Mouse (Mus musculus): Measurements from ENCODE around the gene Olfr1253. TPM values are rescaled to one million over a fixed set of nuclear protein-coding genes. Genes with fewer than 3 reads are reported as not detected.

The Olfr1253 gene
- polyA plus RNA-seq (2015; fragmentation: Nextera tagmentation; extraction: Ambion mirVana), result not detected in 2 replicates

DNA sequence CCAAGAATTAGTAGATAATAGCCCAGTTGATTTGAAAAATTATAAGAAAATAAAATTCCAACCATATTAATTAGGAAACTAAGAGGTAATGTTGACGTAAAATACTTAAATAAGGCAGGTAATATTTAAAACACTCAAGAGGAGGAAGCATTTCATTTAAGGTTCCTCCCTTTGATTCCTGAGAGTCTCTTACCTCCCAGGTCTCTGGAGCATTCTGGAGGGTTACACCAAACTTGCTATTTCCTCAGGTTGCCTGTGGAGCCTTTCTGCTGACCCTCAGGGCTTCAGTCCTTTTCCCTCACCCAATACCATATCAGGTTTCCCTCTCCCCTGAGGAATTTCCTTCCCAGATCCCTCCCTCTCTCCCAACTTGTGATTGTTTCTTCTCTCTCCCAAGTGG, at the start of gene Olfr1253:
Gene Olfr1253 (minus strand): TSS at position 101 of the 400 bp plus-strand sequence.
- Histone ChIP-seq H3K9ac (replicated peaks; ENCODE audit: low read length) (no peak within 1 kb of the TSS), H3K27me3 (ENCODE audit: insufficient read depth, low read length) (no peaks in the 10 kb centered on the region), H3K27ac (ENCODE audit: low read length) (no peak within 1 kb of the TSS), H3K4me2 (replicated peaks; ENCODE audit: low read depth, low read length) (no peak within 1 kb of the TSS), H3K9me3 (ENCODE audit: low read length) (no peaks in the 10 kb centered on the region), H3K36me3 (ENCODE audit: insufficient read depth, low read length) (no peaks in the 10 kb centered on the region), H3K4me1 (ENCODE audit: insufficient read depth, low read length) (no peaks in the 10 kb centered on the region), H3K4me3 (ENCODE audit: low read length) (no peak within 1 kb of the TSS)
- 88% methylated on average over 1 of the region's 1 CpGs for WGBS
- ATAC-seq (ENCODE audit: low FRiP score, low TSS enrichment), result no peak

DNA sequence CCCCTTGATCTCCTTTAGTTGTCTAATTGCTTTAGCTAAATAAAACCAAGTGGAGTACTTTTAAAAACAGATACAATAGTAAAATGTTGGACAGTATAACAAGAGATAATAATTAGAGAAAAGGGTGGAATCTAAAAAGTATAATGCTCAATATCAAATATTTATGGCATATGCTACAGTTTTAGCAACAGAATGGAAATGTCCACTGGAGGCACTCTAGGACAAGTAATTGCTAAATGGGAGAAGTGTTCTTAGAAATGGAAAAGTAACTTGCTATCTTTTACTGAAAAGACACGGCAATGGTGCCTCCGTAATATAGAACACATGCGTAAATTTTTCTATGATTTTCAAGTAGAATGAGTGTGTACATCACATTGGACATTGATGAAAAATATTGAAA, 42.7 kb upstream of the Olfr1253 start:
- Histone ChIP-seq H3K36me3 (ENCODE audit: insufficient read depth, low read length) (no peaks in the 10 kb centered on the region), H3K27me3 (ENCODE audit: insufficient read depth, low read length) (no peaks in the 10 kb centered on the region), H3K9me3 (ENCODE audit: low read length) (no peaks in the 10 kb centered on the region), H3K4me3 (ENCODE audit: low read length) (no peak overlapping the region), H3K4me2 (replicated peaks; ENCODE audit: low read depth, low read length) (no peak overlapping the region), H3K27ac (ENCODE audit: low read length) (no peak overlapping the region), H3K4me1 (ENCODE audit: insufficient read depth, low read length) (no peaks in the 10 kb centered on the region), H3K9ac (replicated peaks; ENCODE audit: low read length) (no peak overlapping the region)
- ATAC-seq (ENCODE audit: low FRiP score, low TSS enrichment), result no peak
- WGBS, result 91% methylated on average over 3 of the region's 3 CpGs

DNA sequence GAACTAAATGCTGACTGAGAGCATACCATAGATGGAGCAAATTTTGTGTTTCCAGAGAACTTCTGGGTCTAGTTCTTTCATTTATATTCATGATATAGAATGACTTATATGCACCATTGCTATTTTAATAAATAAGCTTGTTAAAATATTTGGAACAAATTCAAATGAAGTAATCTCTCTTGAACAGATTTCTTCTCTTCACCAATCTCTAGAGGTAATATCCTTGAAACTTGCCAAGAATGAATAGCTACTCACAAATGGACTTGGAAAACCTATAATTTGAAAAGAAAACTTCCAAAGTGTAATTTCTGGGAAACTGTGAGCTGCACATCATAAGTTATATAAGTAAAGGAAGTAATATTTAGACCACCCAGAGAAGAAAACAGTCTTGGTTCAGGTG, 36.6 kb upstream of the Olfr1253 start, which contains the start of gene Olfr1254:
Gene Olfr1254 (minus strand): TSS at position 101 of the 400 bp plus-strand sequence.
- no peak within 1 kb of the TSS for H3K9ac ChIP-seq (replicated peaks; ENCODE audit: low read length)
- no peak within 1 kb of the TSS for H3K27ac ChIP-seq (ENCODE audit: low read length)
- H3K4me1 ChIP-seq (ENCODE audit: insufficient read depth, low read length), result no peaks in the 10 kb centered on the region
- no peak within 1 kb of the TSS for H3K4me3 ChIP-seq (ENCODE audit: low read length)
- no peaks in the 10 kb centered on the region for H3K9me3 ChIP-seq (ENCODE audit: low read length)
- no peak within 1 kb of the TSS for H3K4me2 ChIP-seq (replicated peaks; ENCODE audit: low read depth, low read length)
- H3K27me3 ChIP-seq (ENCODE audit: insufficient read depth, low read length), result no peaks in the 10 kb centered on the region
- H3K36me3 ChIP-seq (ENCODE audit: insufficient read depth, low read length), result no peaks in the 10 kb centered on the region
- no peak for ATAC-seq (ENCODE audit: low FRiP score, low TSS enrichment)

DNA sequence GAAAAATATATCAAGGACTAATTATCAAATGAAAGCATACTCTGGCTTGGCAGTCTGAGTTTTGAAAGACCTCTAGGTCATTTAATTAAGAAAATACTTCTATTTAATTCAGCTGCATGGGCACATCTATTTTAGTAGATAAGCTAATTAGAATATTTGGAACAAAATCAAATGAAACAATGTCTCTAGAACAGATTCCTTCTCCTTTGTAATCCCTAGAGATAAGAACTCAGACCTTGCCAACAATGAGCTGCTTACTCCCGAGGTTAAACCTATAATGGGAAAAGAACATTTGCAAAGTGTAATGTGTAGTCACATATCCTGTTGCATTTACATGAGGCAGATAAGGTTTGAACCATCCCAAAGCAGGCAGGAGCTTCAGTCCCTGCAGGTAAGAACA, 32.0 kb downstream of the Olfr1253 start, which contains the start of gene Olfr1252:
Gene Olfr1252 (minus strand): TSS at position 101 of the 400 bp plus-strand sequence.
- Histone ChIP-seq H3K9ac (replicated peaks; ENCODE audit: low read length) (no peak within 1 kb of the TSS), H3K27me3 (ENCODE audit: insufficient read depth, low read length) (no peaks in the 10 kb centered on the region), H3K4me2 (replicated peaks; ENCODE audit: low read depth, low read length) (no peak within 1 kb of the TSS), H3K36me3 (ENCODE audit: insufficient read depth, low read length) (no peaks in the 10 kb centered on the region), H3K9me3 (ENCODE audit: low read length) (no peaks in the 10 kb centered on the region), H3K27ac (ENCODE audit: low read length) (no peak within 1 kb of the TSS), H3K4me1 (ENCODE audit: insufficient read depth, low read length) (no peaks in the 10 kb centered on the region), H3K4me3 (ENCODE audit: low read length) (no peak within 1 kb of the TSS)
- no peak for ATAC-seq (ENCODE audit: low FRiP score, low TSS enrichment)
- WGBS, result 51% methylated on average over 1 of the region's 1 CpGs

Other genes starting within 250 kb of the Olfr1253 start
- not detected in 2 replicates for gene Olfr1243, start 225.6 kb downstream of the Olfr1253 start, polyA plus RNA-seq (2015; fragmentation: Nextera tagmentation; extraction: Ambion mirVana)
- not detected in 2 replicates for gene Olfr1245, start 178.6 kb downstream of the Olfr1253 start, polyA plus RNA-seq (2015; fragmentation: Nextera tagmentation; extraction: Ambion mirVana)
- not detected in 2 replicates for gene Olfr1246, start 163.9 kb downstream of the Olfr1253 start, polyA plus RNA-seq (2015; fragmentation: Nextera tagmentation; extraction: Ambion mirVana)
- not detected in 2 replicates for gene Olfr1247, start 143.0 kb downstream of the Olfr1253 start, polyA plus RNA-seq (2015; fragmentation: Nextera tagmentation; extraction: Ambion mirVana)
- not detected in 2 replicates for gene Olfr1248, start 138.8 kb downstream of the Olfr1253 start, polyA plus RNA-seq (2015; fragmentation: Nextera tagmentation; extraction: Ambion mirVana)
- gene Olfr1249, start 122.1 kb downstream of the Olfr1253 start, polyA plus RNA-seq (2015; fragmentation: Nextera tagmentation; extraction: Ambion mirVana), result not detected in 2 replicates
- gene Olfr1250, start 95.6 kb downstream of the Olfr1253 start, polyA plus RNA-seq (2015; fragmentation: Nextera tagmentation; extraction: Ambion mirVana), result not detected in 2 replicates
- gene Olfr1251, start 85.2 kb downstream of the Olfr1253 start, polyA plus RNA-seq (2015; fragmentation: Nextera tagmentation; extraction: Ambion mirVana), result not detected in 2 replicates
- not detected in 2 replicates for gene Olfr1252, start 32.1 kb downstream of the Olfr1253 start, polyA plus RNA-seq (2015; fragmentation: Nextera tagmentation; extraction: Ambion mirVana)
- not detected in 2 replicates for gene Olfr1254, start 36.5 kb upstream of the Olfr1253 start, polyA plus RNA-seq (2015; fragmentation: Nextera tagmentation; extraction: Ambion mirVana)
- gene Olfr1255, start 55.0 kb upstream of the Olfr1253 start, polyA plus RNA-seq (2015; fragmentation: Nextera tagmentation; extraction: Ambion mirVana), result not detected in 2 replicates
- not detected in 2 replicates for gene Olfr1256, start 84.5 kb upstream of the Olfr1253 start, polyA plus RNA-seq (2015; fragmentation: Nextera tagmentation; extraction: Ambion mirVana)
- gene Olfr48, start 91.1 kb upstream of the Olfr1253 start, polyA plus RNA-seq (2015; fragmentation: Nextera tagmentation; extraction: Ambion mirVana), result not detected in 2 replicates
- not detected in 2 replicates for gene Olfr1257, start 121.3 kb upstream of the Olfr1253 start, polyA plus RNA-seq (2015; fragmentation: Nextera tagmentation; extraction: Ambion mirVana)
- not detected in 2 replicates for gene Olfr1258, start 170.2 kb upstream of the Olfr1253 start, polyA plus RNA-seq (2015; fragmentation: Nextera tagmentation; extraction: Ambion mirVana)
- not detected in 2 replicates for gene Olfr1259, start 191.6 kb upstream of the Olfr1253 start, polyA plus RNA-seq (2015; fragmentation: Nextera tagmentation; extraction: Ambion mirVana)
- not detected in 2 replicates for gene Olfr1260, start 217.2 kb upstream of the Olfr1253 start, polyA plus RNA-seq (2015; fragmentation: Nextera tagmentation; extraction: Ambion mirVana)
- not detected in 2 replicates for gene Olfr1261, start 234.1 kb upstream of the Olfr1253 start, polyA plus RNA-seq (2015; fragmentation: Nextera tagmentation; extraction: Ambion mirVana)
- not detected in 2 replicates for gene Olfr1262, start 243.1 kb upstream of the Olfr1253 start, polyA plus RNA-seq (2015; fragmentation: Nextera tagmentation; extraction: Ambion mirVana)